Mouse (Mus musculus): ENCODE data around the gene Scn3b.

- TF ChIP-seq EP300 (IDR thresholded peaks at IDR 0.05; ENCODE audit: low read depth) (no peak), CTCF (IDR thresholded peaks at IDR 0.05; ENCODE audit: low read depth) (no peak)
Measured at GRCm38 (mm10) chr9:40228804-40229331, 40.1 kb upstream of the Scn3b start.
